Mouse (Mus musculus): ENCODE measurements around the gene Pik3c2b. TPM values are rescaled to one million over a fixed set of nuclear protein-coding genes. Genes with fewer than 3 reads are reported as not detected.

Gene Pik3c2b
- total RNA-seq (2023) = 13.0 TPM

GRCm38 (mm10) chr1:133045011-133045860 lies at the start of gene Pik3c2b:
Gene Pik3c2b, plus strand, starts transcription at chr1:133045667.

DNA sequence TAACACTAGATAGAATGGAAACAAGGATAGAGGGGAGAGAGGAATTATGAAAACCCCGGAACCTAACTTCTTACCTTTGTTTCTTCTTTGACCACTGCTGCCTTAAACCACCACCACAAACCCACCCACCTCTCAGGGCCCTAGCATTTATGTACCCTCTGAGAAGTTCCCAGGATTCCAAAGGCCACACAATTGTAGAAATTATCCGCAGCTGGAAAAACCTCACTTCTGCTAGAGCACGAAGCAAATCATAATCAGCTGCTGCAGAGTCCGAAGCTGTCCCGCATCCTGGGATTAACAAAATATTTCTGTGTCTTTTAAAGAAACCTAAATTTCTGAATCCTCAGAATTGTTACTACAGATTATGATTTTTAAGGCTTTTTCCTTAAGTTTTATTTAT lies 15.0 kb upstream of the Pik3c2b start, which contains the start of gene Mdm4:
TSS of gene Mdm4 (minus strand) at position 101 of the 400 bp plus-strand sequence.

GRCm38 (mm10) chr1:133130638-133131560 lies 85.4 kb downstream of the Pik3c2b start, which contains the start of gene Ppp1r15b:
Gene Ppp1r15b, plus strand, starts transcription at chr1:133131143.

Other genes starting within 250 kb of the Pik3c2b start
- gene Lrrn2, start 165.4 kb upstream of the Pik3c2b start, total RNA-seq (2023) = not detected
- 291 TPM for gene Mdm4, start 15.1 kb upstream of the Pik3c2b start, total RNA-seq (2023)
- 118 TPM for gene Ppp1r15b, start 85.5 kb downstream of the Pik3c2b start, total RNA-seq (2023)
- gene Plekha6, start 118.5 kb downstream of the Pik3c2b start, total RNA-seq (2023) = 3.3 TPM